Mouse (Mus musculus) testis, adult 2 months (tissue): Measurements from ENCODE around the gene Ptges3. TPM values are rescaled to one million over a fixed set of nuclear protein-coding genes. Genes with fewer than 3 reads are reported as not detected.
A peak's percentile ranks its signal among the peaks of the same experiment; 100 is the strongest.

Experiments used
- H3K27ac ChIP-seq: fragments of 200-500 bp; 2 replicates; pipeline ENCODE4 v1.5.1; 2012; ENCODE audit warnings: low read depth, low read length; ENCODE audit not compliant: control insufficient read depth, insufficient read depth
- H3K27me3 ChIP-seq: fragments of 200-500 bp; 2 replicates; pipeline ENCODE4 v1.6.1; 2012; ENCODE audit warnings: mild to moderate bottlenecking, low read length, moderate library complexity; ENCODE audit not compliant: control insufficient read depth, insufficient read depth
- H3K36me3 ChIP-seq: fragments of 200-500 bp; 2 replicates; pipeline ENCODE4 v1.6.1; 2012; ENCODE audit warnings: mild to moderate bottlenecking, low read length; ENCODE audit not compliant: control insufficient read depth, insufficient read depth
- H3K4me1 ChIP-seq: fragments of 200-500 bp; 2 replicates; pipeline ENCODE4 v1.6.1; 2012; ENCODE audit warnings: low read length; ENCODE audit not compliant: control insufficient read depth, insufficient read depth
- H3K4me3 ChIP-seq: fragments of 200-500 bp; 2 replicates; pipeline ENCODE4 v1.5.1; 2012; ENCODE audit warnings: low read depth, mild to moderate bottlenecking, low read length, moderate library complexity, mixed read lengths; ENCODE audit not compliant: control insufficient read depth
- CTCF ChIP-seq: fragments of 200-500 bp; IDR thresholded peaks from 2 replicates; pipeline ENCODE4 v1.5.1; 2012; ENCODE audit warnings: low read depth, mild to moderate bottlenecking, inconsistent platforms, low read length, moderate library complexity; ENCODE audit not compliant: control insufficient read depth, insufficient read depth, insufficient replicate concordance
- POLR2A ChIP-seq: fragments of 200-500 bp; IDR thresholded peaks from 2 replicates; pipeline ENCODE4 v1.6.1; 2012; ENCODE audit warnings: low read depth, mild to moderate bottlenecking, inconsistent platforms, low read length, moderate library complexity; ENCODE audit not compliant: control insufficient read depth
- polyA plus RNA-seq: library from polyadenylated mRNA; depleted of rRNA; stranded (reverse); fragments of >200 nt; gene quantifications from 2 replicates; pipeline ENCODE4 v1.2.3, GENCODE M21; 2012

The Ptges3 gene
- polyA plus RNA-seq, 1 experiment: 41.6 TPM

DNA sequence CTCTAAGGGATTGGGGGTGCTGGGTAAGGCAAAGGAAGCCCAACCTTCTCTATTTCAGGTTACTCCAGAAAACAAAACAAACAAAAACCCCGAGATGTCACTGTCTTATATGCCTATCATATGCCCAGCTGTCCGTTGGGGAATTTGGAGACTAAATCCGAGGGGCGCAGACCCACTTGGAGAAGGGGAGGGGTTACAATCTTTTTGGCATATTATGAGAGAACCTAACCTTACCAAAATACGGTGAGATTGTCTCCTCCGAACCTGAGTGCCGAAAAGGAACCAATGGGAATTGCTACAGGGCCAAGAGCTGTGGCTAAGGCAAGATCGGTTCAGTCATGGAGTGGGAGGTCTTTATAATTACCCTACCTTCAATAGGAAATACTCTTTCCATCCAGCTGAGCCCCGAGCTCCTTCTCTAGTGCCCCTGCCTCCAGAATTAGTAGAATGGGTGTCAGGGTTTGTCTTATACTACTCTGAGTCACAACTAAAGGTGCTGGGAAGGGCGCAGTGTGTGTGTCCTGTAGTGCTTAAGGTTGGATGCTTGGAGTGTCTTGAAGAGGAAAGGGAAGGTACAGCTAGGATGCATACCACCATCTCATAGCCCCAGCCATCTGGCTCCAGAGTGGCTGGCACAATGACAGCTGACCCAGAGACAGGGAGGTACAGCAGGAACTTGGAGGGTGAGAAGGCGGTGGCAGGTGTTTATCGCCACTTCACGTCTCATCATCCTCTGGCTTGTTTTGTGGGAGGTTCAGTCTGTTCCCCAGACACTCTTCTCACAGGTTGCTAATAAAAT lies 34.9 kb downstream of the Ptges3 start:
- Histone ChIP-seq H3K27ac (peak overlapping the region; percentile 96), H3K36me3 (peaks cover 1% of the 10 kb centered on the region; the same call in 1 of the 2 replicates), H3K4me3 (peak overlapping the region; percentile 91), H3K4me1 (peaks cover 17% of the 10 kb centered on the region), H3K27me3 (no peaks in the 10 kb centered on the region)
- TF ChIP-seq POLR2A: no peak
- no peak for TF ChIP-seq CTCF

- peaks cover 17% of the 10 kb centered on the region for H3K4me1 ChIP-seq
- H3K27me3 ChIP-seq: no peaks in the 10 kb centered on the region
- TF ChIP-seq POLR2A: peak; percentile 80
- no peak for TF ChIP-seq CTCF
- H3K27ac ChIP-seq: peak overlapping the region; percentile 96
- no peaks in the 10 kb centered on the region; the same call in 1 of the 2 replicates for H3K36me3 ChIP-seq
- peak overlapping the region; percentile 91 for H3K4me3 ChIP-seq
Observed at GRCm38 (mm10) chr10:128094340-128094968, 35.7 kb downstream of the Ptges3 start.

DNA sequence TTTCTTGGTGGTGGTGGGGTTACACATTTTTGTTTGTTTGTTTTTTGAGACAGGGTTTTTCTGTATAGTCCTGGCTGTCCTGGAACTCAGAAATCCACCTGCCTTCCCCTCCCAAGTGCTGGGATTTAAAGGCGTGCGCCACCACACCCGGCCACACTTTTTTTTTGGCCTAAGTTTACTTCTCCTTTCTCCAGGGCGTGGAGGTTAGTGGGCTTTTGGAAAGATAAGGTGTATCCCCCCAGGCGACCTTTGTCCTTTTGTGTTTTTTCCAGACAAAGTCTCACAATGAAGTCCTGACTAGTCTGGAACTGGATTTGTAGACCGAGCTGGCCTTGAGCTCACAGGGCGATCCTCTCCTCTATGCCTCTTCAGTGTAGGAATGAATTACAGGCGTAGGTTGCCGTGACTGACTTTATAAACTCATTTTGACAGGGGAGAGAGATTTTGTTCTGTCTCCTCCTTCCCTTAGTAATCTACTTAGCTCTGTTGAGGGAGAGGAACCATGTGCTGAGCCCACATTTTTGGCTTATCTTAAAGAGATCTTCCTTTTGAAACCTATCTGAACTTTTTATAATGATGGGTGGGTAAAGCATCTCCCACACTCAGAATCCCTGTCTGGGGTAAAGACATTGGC lies 36.4 kb downstream of the Ptges3 start:
- Histone ChIP-seq H3K36me3 (no peaks in the 10 kb centered on the region; the same call in 1 of the 2 replicates), H3K27me3 (no peaks in the 10 kb centered on the region), H3K4me3 (peak overlapping the region; percentile 91), H3K27ac (peak overlapping the region; percentile 96), H3K4me1 (peaks cover 17% of the 10 kb centered on the region)
- TF ChIP-seq POLR2A: no peak
- TF ChIP-seq CTCF: no peak

GRCm38 (mm10) chr10:128096313-128096692 lies 37.5 kb downstream of the Ptges3 start:
- peak overlapping the region; percentile 91 for H3K4me3 ChIP-seq
- H3K36me3 ChIP-seq: no peaks in the 10 kb centered on the region; the same call in 1 of the 2 replicates
- peaks cover 14% of the 10 kb centered on the region for H3K4me1 ChIP-seq
- H3K27ac ChIP-seq: peak overlapping the region; percentile 61
- no peaks in the 10 kb centered on the region for H3K27me3 ChIP-seq
- TF ChIP-seq CTCF: no peak
- TF ChIP-seq POLR2A: no peak

- peak overlapping the region; percentile 91 for H3K4me3 ChIP-seq
- TF ChIP-seq CTCF (no peak), POLR2A (no peak)
- H3K27ac ChIP-seq: peak overlapping the region; percentile 79
- peaks cover 12% of the 10 kb centered on the region for H3K4me1 ChIP-seq
- no peaks in the 10 kb centered on the region for H3K27me3 ChIP-seq
- no peaks in the 10 kb centered on the region; the same call in 1 of the 2 replicates for H3K36me3 ChIP-seq
Observed at GRCm38 (mm10) chr10:128096693-128097586, 38.2 kb downstream of the Ptges3 start.

DNA sequence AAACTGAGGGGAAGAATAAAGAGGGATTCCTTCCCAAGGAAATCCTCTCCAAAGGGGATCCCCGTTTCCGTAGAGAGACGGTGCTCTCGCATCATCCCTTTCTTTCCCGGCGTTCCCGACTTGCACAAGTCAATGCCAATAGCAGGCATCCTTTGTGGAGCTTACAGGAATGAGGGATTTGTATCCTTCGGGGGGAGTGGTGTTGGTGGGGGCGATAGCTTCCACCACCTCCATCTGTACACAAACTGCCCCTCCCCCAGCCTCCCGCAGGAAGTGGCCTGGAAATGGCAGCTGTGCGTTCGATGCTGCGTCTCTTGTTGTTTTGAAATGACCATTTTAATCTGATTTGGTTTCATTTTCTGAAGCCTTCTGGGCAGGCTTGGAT lies 38.8 kb downstream of the Ptges3 start:
- TF ChIP-seq POLR2A: no peak
- no peak for TF ChIP-seq CTCF
- peak overlapping the region; percentile 79 for H3K27ac ChIP-seq
- no peaks in the 10 kb centered on the region for H3K27me3 ChIP-seq
- peak overlapping the region; percentile 91 for H3K4me3 ChIP-seq
- peaks cover 12% of the 10 kb centered on the region for H3K4me1 ChIP-seq
- no peaks in the 10 kb centered on the region; the same call in 1 of the 2 replicates for H3K36me3 ChIP-seq
